8 mouse cellular contexts compared by ENCODE assay signal in the genomic region with DNA sequence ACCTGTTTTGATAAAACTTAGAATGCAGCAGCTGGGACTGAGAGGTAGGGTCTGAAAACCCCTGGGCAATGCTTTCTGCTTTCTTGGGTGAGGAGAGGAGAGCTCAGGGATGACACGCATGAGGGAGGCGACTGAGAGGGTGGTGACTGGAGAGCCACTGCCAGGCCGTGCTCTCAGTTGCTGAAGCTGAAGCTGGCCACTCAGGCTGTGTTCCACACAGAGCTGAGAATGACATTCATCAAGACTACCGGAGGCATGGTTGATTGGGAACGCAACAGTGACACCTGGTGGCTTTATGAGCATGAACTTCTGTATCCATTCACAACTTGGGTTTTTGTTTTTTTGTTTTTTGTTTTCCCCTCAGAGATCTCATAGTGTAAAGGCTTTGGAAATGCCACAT. TPM values are rescaled to one million over a fixed set of nuclear protein-coding genes. Genes with fewer than 3 reads are reported as not detected.
DNase-seq lines count a peak whose midpoint lies in the region; ATAC-seq and TF ChIP-seq lines count a peak whose summit lies in the region.

No protein-coding gene starts in this region.

- DNase-seq in 3134 (ENCODE audit: extremely low read depth, insufficient read length, low spot score), result peak; percentile 36
- DNase-seq in WW6 (ENCODE audit: low read depth, low spot score), result peak; percentile 40
- DNase-seq in gastrocnemius, postnatal 36 days, result peak; percentile 13 to 21
- DNase-seq in left cerebral cortex, postnatal 25 days (ENCODE audit: low spot score in 2 of 2), result peak; percentile 72 to 73
- peak; percentile 49 to 58 for DNase-seq in spleen, adult 2 months (ENCODE audit: low read depth in 1 of 2, low spot score in 2 of 2)

- H3K4me2 ChIP-seq in intestine, postnatal 0 days (replicated peaks; ENCODE audit: low read depth), result no peak overlapping the region
- 0 out of 2 replicates have a peak overlapping the region, but pooled peaks have one; percentile 19 for H3K4me2 ChIP-seq in midbrain, embryonic 15.5 days

- no peak for TF ChIP-seq POLR2A in cortical plate, adult 2 months (IDR thresholded peaks at IDR 0.05; ENCODE audit: extremely low read depth, insufficient read depth, low read length)
- TF ChIP-seq POLR2A in spleen, adult 2 months (IDR thresholded peaks at IDR 0.05; ENCODE audit: low read depth, low read length), result no peak

- intact Hi-C loops in gastrocnemius, postnatal 36 days (cut with DNase I), result loop anchor here (2.0 to 5.0 kb wide), 3 partner anchors 57 to 605 kb away; no protein-coding TSS in a partner anchor
- intact Hi-C loops in left cerebral cortex, postnatal 25 days (cut with DNase I), result loop anchor here (1.0 to 5.0 kb wide), 4 partner anchors 59 to 601 kb away; a partner anchor contains a TSS

- no peaks in the 10 kb centered on the region for H3K9me3 ChIP-seq in intestine, postnatal 0 days (ENCODE audit: control insufficient read depth)
- no peaks in the 10 kb centered on the region for H3K9me3 ChIP-seq in midbrain, embryonic 15.5 days

- H3K36me3 ChIP-seq in intestine, postnatal 0 days (ENCODE audit: control insufficient read depth, insufficient read depth), result peaks cover 3% of the 10 kb centered on the region; the same call in 1 of the 2 replicates
- H3K36me3 ChIP-seq in midbrain, embryonic 15.5 days (replicated peaks), result no peaks in the 10 kb centered on the region
- no peaks in the 10 kb centered on the region for H3K36me3 ChIP-seq in spleen, adult 2 months (ENCODE audit: control insufficient read depth, insufficient read depth, low read length)

- WGBS in intestine, postnatal 0 days, result 4% methylated on average over 5 of the region's 5 CpGs
- WGBS in midbrain, embryonic 15.5 days, result 1% methylated on average over 5 of the region's 5 CpGs
- 2% methylated on average over 5 of the region's 5 CpGs for WGBS in spleen, adult 2 months

- ATAC-seq in intestine, postnatal 0 days, result 0 out of 2 replicates have a peak, but pooled peaks have one; percentile 19
- ATAC-seq in midbrain, embryonic 15.5 days (replicated peaks), result peak; percentile 94

- no peak overlapping the region for H3K9ac ChIP-seq in intestine, postnatal 0 days (ENCODE audit: low read depth, low read length)
- no peak overlapping the region for H3K9ac ChIP-seq in midbrain, embryonic 15.5 days

- peaks cover 2% of the 10 kb centered on the region for H3K4me1 ChIP-seq in cortical plate, adult 2 months (ENCODE audit: control insufficient read depth, insufficient read depth, low read length)
- H3K4me1 ChIP-seq in intestine, postnatal 0 days (replicated peaks; ENCODE audit: control insufficient read depth, insufficient read depth, low read length), result no peaks in the 10 kb centered on the region
- peaks cover 12% of the 10 kb centered on the region for H3K4me1 ChIP-seq in midbrain, embryonic 15.5 days
- H3K4me1 ChIP-seq in spleen, adult 2 months (ENCODE audit: control insufficient read depth, insufficient read depth, insufficient read length), result peaks cover 8% of the 10 kb centered on the region; the same call in 1 of the 2 replicates

- H3K27ac ChIP-seq in cortical plate, adult 2 months (ENCODE audit: insufficient read depth, low read length), result no peak overlapping the region
- no peak overlapping the region for H3K27ac ChIP-seq in intestine, postnatal 0 days (ENCODE audit: low read depth, low read length)
- H3K27ac ChIP-seq in midbrain, embryonic 15.5 days, result no peak overlapping the region
- no peak overlapping the region for H3K27ac ChIP-seq in spleen, adult 2 months (ENCODE audit: insufficient read depth, low read length)

- H3K27me3 ChIP-seq in intestine, postnatal 0 days (replicated peaks; ENCODE audit: control insufficient read depth, insufficient read depth, low read length), result no peaks in the 10 kb centered on the region
- H3K27me3 ChIP-seq in midbrain, embryonic 15.5 days (replicated peaks), result no peaks in the 10 kb centered on the region
- H3K27me3 ChIP-seq in spleen, adult 2 months (ENCODE audit: control insufficient read depth, insufficient read depth, low read length), result no peaks in the 10 kb centered on the region

- TF ChIP-seq CTCF in cortical plate, adult 2 months (IDR thresholded peaks at IDR 0.05; ENCODE audit: extremely low read depth, insufficient read depth, low read length), result peak; percentile 77
- TF ChIP-seq CTCF in intestine, postnatal 0 days (IDR thresholded peaks at IDR 0.05; ENCODE audit: low read depth), result peak; percentile 90
- TF ChIP-seq CTCF in spleen, adult 2 months (IDR thresholded peaks at IDR 0.05; ENCODE audit: extremely low read depth, insufficient read depth, insufficient read length, insufficient replicate concordance), result peak; percentile 64; the same call in 1 of the 2 replicates

- H3K4me3 ChIP-seq in cortical plate, adult 2 months (ENCODE audit: insufficient read depth, low read length), result no peak overlapping the region
- no peak overlapping the region for H3K4me3 ChIP-seq in intestine, postnatal 0 days (ENCODE audit: low read depth, low read length)
- H3K4me3 ChIP-seq in midbrain, embryonic 15.5 days, result no peak overlapping the region
- no peak overlapping the region for H3K4me3 ChIP-seq in spleen, adult 2 months (ENCODE audit: extremely low read depth, insufficient read depth, insufficient read length)

RNA-seq across cellular contexts. Expression of a gene that starts 19.4 kb away (rescaled TPM):
- polyA plus RNA-seq in cortical plate, adult 2 months (2012; rRNA removed), result not detected in 2 replicates
- total RNA-seq in gastrocnemius, postnatal 36 days (2021), result under 1 TPM in 1 of 2 experiments, not detected in 1; 0.10 TPM
- polyA plus RNA-seq in intestine, postnatal 0 days (2015; fragmentation: Nextera tagmentation; extraction: Ambion mirVana), result 0.68 and 0.94 TPM in 2 replicates
- total RNA-seq in left cerebral cortex, postnatal 25 days (2021), result under 1 TPM; 0.16 to 0.18 TPM
- 0.97 and 0.98 TPM in 2 replicates for polyA plus RNA-seq in midbrain, embryonic 15.5 days (2015; fragmentation: Nextera tagmentation; extraction: Ambion mirVana)
- polyA plus RNA-seq in spleen, adult 2 months (2012; rRNA removed), result 0.06 TPM in 1 of 2 replicates, not detected in the other

RNA-seq across cellular contexts. Expression of a gene that starts 42.8 kb away (rescaled TPM):
- not detected in 2 replicates for polyA plus RNA-seq in cortical plate, adult 2 months (2012; rRNA removed)
- total RNA-seq in gastrocnemius, postnatal 36 days (2021), result not detected
- not detected in 2 replicates for polyA plus RNA-seq in intestine, postnatal 0 days (2015; fragmentation: Nextera tagmentation; extraction: Ambion mirVana)
- total RNA-seq in left cerebral cortex, postnatal 25 days (2021), result not detected
- polyA plus RNA-seq in midbrain, embryonic 15.5 days (2015; fragmentation: Nextera tagmentation; extraction: Ambion mirVana), result not detected in 2 replicates
- not detected in 2 replicates for polyA plus RNA-seq in spleen, adult 2 months (2012; rRNA removed)

RNA-seq across cellular contexts. Expression of a gene that starts 58.2 kb away (rescaled TPM):
- 0.15 and 0.30 TPM in 2 replicates for polyA plus RNA-seq in cortical plate, adult 2 months (2012; rRNA removed)
- under 1 TPM; 0.39 to 0.61 TPM for total RNA-seq in gastrocnemius, postnatal 36 days (2021)
- polyA plus RNA-seq in intestine, postnatal 0 days (2015; fragmentation: Nextera tagmentation; extraction: Ambion mirVana), result 0.26 and 0.37 TPM in 2 replicates
- 1 to 10 TPM; 1.9 to 3.1 TPM for total RNA-seq in left cerebral cortex, postnatal 25 days (2021)
- 0.24 and 0.25 TPM in 2 replicates for polyA plus RNA-seq in midbrain, embryonic 15.5 days (2015; fragmentation: Nextera tagmentation; extraction: Ambion mirVana)
- polyA plus RNA-seq in spleen, adult 2 months (2012; rRNA removed), result 0.12 and 0.41 TPM in 2 replicates

Comparison
In these comparisons a context has a peak if more than half of its experiments do, and no peak if none do; other contexts are left out.
1. DNase-seq: peak in every context shown above with its lines; median percentile 72 in left cerebral cortex, postnatal 25 days; 54 in spleen, adult 2 months; 40 in WW6; 36 in 3134; 17 in gastrocnemius, postnatal 36 days.